Mouse (Mus musculus) cerebellum, adult (tissue): ENCODE data around the gene Rnf215.
"Not testable (repeated sequence)": the region's sequence is repeated elsewhere in the genome, so short reads cannot be mapped to it uniquely, and the experiment has no call there.

Experiments
- ATAC-seq: cut with Nextera tagmentation; 2 replicates; pipeline ENCODE4 v1.9.2; 2017; ENCODE audit warnings: mild to moderate bottlenecking, moderate library complexity, mixed read lengths; ENCODE audit not compliant: insufficient number of reproducible peaks, low FRiP score, low TSS enrichment

Rnf215 gene

GRCm38 (mm10) chr11:4143281-4144062 is 8.5 kb downstream of the Rnf215 start:
- no peak for ATAC-seq

- no peak for ATAC-seq
Measured at GRCm38 (mm10) chr11:4146381-4146780, 11.4 kb downstream of the Rnf215 start.

GRCm38 (mm10) chr11:4147098-4147497 is 12.1 kb downstream of the Rnf215 start:
- ATAC-seq: no peak

GRCm38 (mm10) chr11:4148120-4148519 is 13.1 kb downstream of the Rnf215 start:
- ATAC-seq: no peak

GRCm38 (mm10) chr11:4148536-4149156 is 13.6 kb downstream of the Rnf215 start:
- ATAC-seq: no peak

GRCm38 (mm10) chr11:4149886-4150285 is 14.9 kb downstream of the Rnf215 start:
- ATAC-seq: no peak

- no peak for ATAC-seq
Measured at GRCm38 (mm10) chr11:4153694-4154093, 18.7 kb downstream of the Rnf215 start.

GRCm38 (mm10) chr11:4155641-4156040 is 20.6 kb downstream of the Rnf215 start:
- ATAC-seq: no peak

GRCm38 (mm10) chr11:4158676-4159075 is 23.7 kb downstream of the Rnf215 start:
- ATAC-seq: no peak

- ATAC-seq: peak; percentile 94
Measured at GRCm38 (mm10) chr11:4159808-4160708, 25.1 kb downstream of the Rnf215 start, which contains the start of the genes Ccdc157 and Sf3a1. Ccdc157 (minus strand) TSS chr11:4160293. Sf3a1 (plus strand) TSS chr11:4160350.

GRCm38 (mm10) chr11:4160758-4161480 is 25.9 kb downstream of the Rnf215 start:
- no peak for ATAC-seq

GRCm38 (mm10) chr11:4164701-4165100 is 29.7 kb downstream of the Rnf215 start:
- ATAC-seq: no peak

GRCm38 (mm10) chr11:4166467-4167090 is 31.6 kb downstream of the Rnf215 start:
- ATAC-seq: no peak

- no peak for ATAC-seq
Measured at GRCm38 (mm10) chr11:4174586-4174985, 39.6 kb downstream of the Rnf215 start.

GRCm38 (mm10) chr11:4177716-4178115 is 42.7 kb downstream of the Rnf215 start:
- ATAC-seq: no peak

GRCm38 (mm10) chr11:4182061-4182460 is 47.1 kb downstream of the Rnf215 start:
- no peak for ATAC-seq

- ATAC-seq: no peak
Measured at GRCm38 (mm10) chr11:4183511-4183910, 48.5 kb downstream of the Rnf215 start.

GRCm38 (mm10) chr11:4184251-4184952 is 49.4 kb downstream of the Rnf215 start:
- ATAC-seq: no peak

GRCm38 (mm10) chr11:4185480-4185879 is 50.5 kb downstream of the Rnf215 start:
- not testable (repeated sequence) for ATAC-seq
